Mouse (Mus musculus): Measurements from ENCODE around the gene Smox.

Gene Smox

GRCm38 (mm10) chr2:131552736-131553400 is 61.6 kb downstream of the Smox start:
- no peak for DNase-seq (ENCODE audit: low spot score)

DNA sequence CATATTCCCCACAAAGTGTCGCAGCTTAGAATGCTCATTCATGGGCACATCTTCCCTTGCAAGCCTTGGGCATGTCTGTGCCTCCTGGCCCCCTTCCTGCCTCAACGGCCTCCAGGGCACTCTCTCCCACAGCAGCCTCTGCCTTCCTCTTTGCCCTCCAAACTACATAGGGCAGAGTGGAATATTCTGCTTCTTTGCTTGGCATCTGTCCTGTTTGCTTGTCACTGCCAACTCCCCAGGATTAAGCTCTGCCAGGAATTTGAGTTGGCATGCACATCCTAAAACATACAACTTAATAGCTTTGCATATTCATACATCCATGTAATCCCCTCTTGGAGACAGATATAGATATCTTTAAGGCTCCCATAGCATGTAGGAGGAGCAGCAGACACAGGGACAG is 66.6 kb downstream of the Smox start:
- no peak for DNase-seq (ENCODE audit: low spot score)

GRCm38 (mm10) chr2:131560205-131560919 is 69.1 kb downstream of the Smox start:
- DNase-seq (ENCODE audit: low spot score): no peak

DNA sequence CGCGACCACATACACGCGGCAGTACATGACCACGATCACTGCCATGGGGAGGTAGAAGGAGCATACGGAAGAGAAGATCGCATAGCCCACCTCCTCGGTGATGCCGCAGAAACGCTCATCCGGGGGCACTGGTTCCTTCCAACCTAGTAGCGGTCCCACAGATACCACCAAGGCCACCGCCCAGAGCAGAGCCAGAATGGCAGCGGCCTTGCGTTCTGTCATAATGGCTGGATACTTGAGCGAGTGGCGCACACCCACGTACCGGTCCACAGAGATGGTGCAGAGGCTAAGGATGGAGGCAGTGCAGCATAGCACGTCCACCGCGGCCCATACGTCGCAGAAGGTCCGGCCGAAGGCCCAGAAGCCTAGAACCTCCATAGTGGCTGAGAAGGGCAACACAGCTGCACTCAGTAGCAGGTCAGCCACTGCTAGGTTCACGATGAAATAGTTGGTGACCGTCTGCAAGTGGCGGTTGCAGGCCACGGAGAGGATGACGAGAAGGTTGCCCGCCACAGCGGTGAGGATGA is 70.1 kb downstream of the Smox start:
- DNase-seq (ENCODE audit: low spot score): no peak

DNA sequence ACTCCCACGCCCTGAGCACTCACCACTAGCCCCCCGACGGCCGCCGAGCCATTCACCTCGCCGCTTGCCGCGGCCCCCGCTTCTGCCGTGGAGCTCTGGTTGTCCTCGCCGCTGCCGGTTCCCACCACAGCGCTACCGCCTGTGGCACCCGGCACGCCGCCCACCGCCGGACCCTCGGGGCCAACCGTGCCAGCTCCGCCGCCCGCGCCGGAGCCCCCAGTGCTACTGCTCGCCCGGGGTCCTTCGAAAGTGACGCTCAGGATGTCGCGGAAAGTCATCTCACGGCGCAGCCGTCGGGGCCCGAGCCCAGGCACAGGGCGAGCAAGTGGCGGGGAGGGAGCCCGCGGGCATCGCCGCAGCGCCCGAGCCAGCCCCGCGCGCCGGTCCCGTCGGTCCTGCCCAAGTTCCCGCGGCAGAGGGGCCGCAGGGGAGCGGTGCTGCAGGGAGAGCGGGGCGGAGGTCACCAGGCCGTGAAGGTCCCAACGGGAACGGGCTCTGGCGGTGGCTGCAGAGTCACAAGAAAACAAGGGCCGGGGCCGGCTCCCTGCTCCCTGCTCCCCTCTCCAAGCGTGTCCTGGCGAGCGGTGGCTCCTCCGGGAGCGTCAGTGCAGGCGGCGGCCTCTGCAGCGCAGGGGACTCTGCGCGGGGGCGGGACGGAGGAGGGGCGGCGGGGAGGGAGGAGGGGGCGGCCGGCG is 70.7 kb downstream of the Smox start, which contains the start of gene Adra1d:
Gene Adra1d, minus strand, starts transcription at position 393 of the 695 bp plus-strand sequence.
- DNase-seq (ENCODE audit: low spot score): no peak

DNA sequence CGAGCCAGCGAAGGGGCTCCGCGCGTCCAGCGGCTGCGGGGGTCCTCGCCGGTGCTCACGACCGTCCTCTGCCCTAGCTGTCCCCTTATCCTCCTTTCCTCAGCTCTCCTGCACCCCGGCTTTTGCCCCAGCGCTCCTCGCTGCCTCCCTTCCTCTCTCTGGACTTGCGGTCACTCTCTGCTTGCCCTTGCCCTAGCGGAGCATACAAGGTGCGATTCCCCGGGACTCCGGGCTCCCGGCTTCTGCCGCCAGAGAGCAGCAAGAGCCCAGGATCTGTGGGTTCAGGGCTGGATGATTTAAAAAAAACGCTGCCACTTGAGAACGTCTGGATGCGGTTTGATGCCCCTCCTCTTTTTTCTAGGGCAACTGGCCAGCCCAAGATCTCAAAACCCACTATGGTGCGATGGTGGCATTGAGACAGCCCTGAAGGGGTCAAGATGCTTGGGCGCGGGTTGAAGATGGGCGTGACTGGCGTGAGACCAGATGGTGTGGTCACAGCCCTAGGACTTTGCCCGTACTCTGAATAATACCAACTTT is 71.4 kb downstream of the Smox start:
- DNase-seq (ENCODE audit: low spot score): no peak
